Mouse (Mus musculus): Measurements from ENCODE around the gene Muc1.

The Muc1 gene

GRCm38 (mm10) chr3:89228836-89229235 is at the start of gene Muc1:
Gene Muc1 (plus strand): TSS chr3:89229057.
- DNase-seq (ENCODE audit: low spot score), result no peak

DNA sequence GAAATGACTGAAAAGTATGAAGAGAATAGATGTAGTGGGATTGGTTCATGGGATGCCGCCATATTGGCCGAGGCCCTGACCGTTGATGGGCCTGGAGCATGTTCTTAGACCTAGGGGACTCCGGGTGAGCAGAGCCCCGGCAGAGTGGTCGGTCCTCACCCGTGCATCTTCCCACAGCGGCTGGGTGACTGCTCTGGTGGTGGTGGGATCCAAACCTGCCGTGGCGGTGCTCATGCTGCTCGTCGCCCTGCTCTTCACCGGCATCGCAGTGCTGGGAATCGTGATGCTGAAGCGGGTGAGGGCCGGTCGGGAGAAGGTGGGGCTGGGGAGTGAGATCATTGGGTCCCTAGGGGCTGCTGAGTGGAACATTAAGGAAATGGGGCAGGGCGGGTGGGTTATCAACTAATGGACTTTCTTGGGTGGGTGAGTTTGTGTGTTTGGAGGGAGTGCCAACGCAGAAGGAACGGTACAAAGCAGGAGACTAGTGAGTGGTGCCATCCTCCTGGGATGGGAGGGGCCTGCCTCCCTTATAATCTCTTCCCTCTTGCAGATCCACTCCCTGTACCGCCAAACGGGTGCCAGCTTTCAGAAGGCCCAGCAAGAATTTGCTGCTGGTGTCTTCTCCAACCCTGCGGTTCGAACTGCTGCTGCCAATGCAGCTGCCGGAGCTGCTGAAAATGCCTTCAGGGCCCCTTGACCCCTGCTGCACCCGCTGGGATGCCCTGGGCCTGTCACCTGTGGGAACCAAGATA is 46.9 kb upstream of the Muc1 start:
- no peak for DNase-seq (ENCODE audit: low spot score)

DNA sequence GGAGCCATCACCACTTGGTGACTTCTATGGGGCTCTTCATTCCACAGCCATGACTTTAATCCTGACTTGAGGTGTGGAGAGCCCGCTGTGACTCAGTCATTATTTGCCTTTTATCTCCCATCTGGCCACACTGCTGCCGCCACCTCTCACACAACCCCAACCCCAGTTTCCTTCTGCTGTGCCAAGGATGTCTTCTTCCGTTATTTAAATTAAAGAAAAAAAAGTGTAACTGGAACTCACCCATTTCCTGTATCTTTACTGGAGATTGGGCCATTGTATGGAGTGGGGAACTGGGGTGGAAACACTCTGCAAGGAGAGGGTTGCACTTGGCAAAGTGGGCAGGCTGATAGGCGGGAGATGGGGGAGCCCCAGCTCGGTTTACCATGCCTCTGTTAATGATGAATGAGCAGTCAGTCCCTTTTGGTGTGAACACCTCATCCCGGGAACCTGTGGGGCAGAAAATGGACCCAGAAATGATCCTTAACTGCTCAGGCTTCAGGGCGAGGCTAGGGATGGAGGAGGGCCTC is 46.3 kb upstream of the Muc1 start:
- no peak for DNase-seq (ENCODE audit: low spot score)

GRCm38 (mm10) chr3:89183058-89183958 is 45.5 kb upstream of the Muc1 start, which contains the start of gene Fam189b:
Gene Fam189b (plus strand): TSS chr3:89183143.
- peak; percentile 86 for DNase-seq (ENCODE audit: low spot score)

DNA sequence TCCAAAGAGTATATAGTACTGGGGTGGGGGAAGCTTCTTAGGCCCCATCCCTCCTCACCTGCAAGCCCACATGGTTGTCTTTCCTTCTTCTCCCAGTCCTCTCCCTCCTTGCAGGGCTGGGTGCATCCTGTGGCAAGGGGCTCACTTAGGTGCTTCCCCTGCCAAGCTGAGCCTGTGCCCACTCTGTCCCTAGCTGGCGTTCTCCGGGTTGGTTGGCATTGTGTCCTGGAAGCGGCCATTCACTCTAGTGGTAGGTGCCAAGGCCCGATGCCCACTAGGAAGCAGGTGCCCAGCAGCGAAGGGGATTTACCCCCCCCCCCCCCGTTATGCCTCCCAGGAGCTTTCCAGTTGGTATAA is 44.9 kb upstream of the Muc1 start:
- no peak for DNase-seq (ENCODE audit: low spot score)

DNA sequence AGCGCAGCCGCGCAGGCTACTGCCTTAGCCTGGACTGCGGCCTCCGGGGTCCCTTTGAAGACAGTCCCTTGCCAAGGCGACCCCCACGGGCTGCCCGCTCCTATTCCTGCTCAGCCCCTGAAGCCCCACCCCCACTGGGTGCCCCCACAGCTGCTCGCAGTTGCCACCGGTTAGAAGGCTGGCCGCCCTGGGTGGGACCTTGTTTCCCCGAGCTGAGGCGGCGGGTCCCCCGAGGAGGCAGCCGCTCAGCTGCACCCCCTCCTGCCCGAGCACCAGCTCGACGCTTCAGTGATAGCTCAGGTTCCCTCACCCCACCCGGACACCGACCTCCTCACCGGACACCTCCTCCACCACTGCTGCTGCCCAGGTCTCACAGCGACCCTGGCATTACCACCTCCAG is 41.7 kb upstream of the Muc1 start:
- no peak for DNase-seq (ENCODE audit: low spot score)

DNA sequence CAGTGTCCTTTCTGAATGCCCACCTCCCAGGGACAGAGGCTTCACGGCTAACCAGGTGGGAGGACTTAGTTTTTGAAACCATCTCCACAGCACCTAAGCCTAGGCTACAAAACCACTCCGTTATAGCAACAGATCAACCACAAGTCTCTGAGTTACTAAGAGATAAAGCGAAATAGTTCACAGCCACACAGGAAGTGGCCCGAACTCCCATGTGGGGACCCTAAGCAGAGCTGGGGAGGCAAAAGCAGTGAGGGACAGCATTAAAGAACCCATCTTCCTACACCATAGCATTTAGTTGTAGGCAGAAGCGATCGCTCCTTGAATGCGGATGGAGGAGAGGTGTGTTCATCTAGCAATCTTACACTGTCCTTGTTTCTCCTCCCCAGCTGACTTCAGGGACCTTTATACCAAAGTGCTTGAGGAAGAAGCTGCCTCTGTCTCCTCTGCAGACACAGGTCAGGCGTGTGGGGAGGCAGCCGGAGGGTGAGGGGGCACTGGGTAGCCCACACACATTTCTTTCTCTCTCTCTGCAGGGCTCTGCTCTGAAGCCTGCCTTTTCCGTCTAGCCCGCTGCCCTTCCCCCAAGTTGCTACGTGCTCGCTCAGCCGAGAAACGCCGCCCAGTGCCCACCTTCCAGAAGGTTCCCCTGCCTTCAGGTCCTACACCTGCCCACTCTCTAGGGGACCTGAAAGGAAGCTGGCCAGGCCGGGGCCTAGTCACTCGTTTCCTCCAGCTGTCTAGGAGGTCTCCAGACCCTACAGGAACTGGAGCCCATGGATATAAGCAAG is 41.0 kb upstream of the Muc1 start:
- DNase-seq (ENCODE audit: low spot score), result no peak

- no peak for DNase-seq (ENCODE audit: low spot score)
Measured at GRCm38 (mm10) chr3:89188478-89188875, 40.4 kb upstream of the Muc1 start.

DNA sequence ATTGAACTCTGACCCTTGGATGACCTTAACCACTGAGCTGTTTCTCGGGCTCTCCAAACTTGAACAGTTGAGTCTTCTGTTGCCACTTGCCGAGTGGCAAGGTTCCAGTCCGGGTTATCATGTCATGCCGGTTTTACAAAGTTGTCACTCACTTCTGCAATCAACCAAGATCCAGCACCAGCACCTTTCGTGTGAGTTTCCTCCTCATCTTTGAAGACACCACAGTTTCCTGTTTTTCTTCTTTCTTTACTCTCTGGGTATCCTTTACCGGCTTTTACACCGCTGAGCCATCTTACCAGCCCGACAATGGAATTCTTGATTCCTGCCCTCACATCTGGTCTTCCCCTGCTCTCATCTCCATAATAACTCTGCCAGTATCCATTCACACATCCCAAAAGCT is 38.4 kb upstream of the Muc1 start:
- DNase-seq (ENCODE audit: low spot score), result no peak

DNA sequence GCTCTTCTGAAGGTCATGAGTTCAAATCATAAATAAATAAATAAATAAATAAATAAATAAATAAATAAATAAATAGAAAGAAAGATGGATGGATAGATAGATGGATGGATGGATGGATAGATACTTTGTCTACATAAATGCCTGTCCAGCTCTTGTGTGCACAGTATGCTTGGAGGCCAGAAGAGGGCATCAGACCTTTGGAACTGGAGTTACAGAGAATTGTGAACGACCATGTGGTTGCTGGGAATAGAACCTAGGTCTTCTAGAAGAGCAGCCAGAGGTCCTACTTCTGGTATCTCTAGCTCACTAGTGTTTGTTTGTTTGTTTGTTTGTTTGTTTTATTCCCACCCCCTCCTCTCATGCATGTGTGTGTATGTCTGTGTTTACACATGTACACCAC is 35.5 kb upstream of the Muc1 start:
- no peak for DNase-seq (ENCODE audit: low spot score)

GRCm38 (mm10) chr3:89193853-89194252 is 35.0 kb upstream of the Muc1 start:
- peak; percentile 59 for DNase-seq (ENCODE audit: low spot score)

DNA sequence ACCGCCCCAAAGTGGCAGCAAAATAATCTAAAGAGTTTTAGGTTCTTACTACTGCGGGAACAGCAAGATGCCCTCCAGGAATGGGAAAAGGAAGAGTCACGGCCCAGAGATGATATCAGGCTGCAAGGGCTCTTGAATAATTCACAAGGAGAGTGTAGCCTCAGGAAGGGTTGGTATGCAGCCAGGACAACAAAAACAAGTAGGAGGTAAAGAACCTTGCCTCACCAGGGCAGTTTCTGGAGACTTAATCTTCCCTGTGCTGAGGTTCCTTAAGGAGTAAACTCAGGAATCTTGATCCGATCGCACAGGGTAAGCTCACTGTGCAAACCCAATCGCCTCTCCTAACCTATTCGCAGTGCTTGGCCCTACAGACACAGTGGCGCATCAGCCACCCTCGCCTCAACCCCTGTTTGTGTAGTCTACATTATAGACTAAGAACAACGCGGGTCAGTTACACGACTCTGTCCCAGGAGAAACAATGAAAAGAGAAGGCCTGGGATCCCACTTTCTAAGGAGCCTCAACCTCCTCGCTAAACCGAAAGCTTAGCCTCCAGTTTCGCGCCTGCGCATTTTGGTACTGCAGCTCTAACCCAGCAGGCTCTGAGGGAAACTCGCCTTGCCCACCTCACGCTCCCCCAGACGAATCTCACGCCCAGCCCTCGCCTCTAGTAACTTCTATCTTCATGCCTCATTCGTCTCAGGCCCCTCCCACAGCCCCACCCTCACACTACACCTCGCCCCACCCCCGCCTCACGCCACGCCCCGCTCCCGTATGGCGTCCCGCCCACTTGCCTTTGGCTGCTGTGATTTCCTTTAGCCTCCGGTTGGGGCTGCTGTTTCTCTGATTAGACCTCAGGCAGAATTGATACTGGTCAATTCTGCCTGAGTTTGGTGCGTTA is 32.6 kb upstream of the Muc1 start:
- peak; percentile 94 for DNase-seq (ENCODE audit: low spot score)

- DNase-seq (ENCODE audit: low spot score), result no peak
Measured at GRCm38 (mm10) chr3:89199839-89200238, 29.0 kb upstream of the Muc1 start.

GRCm38 (mm10) chr3:89202253-89203141 is 26.4 kb upstream of the Muc1 start, which contains the start of gene Gba:
Gene Gba (plus strand): TSS chr3:89202928.
- DNase-seq (ENCODE audit: low spot score), result peak; percentile 97

DNA sequence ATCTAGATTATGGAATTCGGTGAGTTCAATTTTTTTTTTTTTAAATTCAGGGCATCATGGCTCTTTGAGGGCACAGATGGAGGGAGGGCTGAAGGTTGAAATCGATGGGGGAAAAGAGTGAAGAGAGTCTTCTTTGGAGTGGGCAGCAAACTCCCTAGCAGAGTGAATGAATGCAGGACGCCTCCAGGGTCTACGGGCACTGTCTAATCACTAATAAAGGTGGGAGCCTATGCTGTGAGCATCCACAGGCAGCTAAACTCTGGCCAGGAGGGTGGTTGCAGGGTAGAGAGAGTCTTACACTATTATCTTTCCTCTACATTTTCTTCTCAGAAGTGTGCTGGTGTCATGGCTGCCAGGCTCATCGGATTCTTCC is 25.7 kb upstream of the Muc1 start:
- no peak for DNase-seq (ENCODE audit: low spot score)

DNA sequence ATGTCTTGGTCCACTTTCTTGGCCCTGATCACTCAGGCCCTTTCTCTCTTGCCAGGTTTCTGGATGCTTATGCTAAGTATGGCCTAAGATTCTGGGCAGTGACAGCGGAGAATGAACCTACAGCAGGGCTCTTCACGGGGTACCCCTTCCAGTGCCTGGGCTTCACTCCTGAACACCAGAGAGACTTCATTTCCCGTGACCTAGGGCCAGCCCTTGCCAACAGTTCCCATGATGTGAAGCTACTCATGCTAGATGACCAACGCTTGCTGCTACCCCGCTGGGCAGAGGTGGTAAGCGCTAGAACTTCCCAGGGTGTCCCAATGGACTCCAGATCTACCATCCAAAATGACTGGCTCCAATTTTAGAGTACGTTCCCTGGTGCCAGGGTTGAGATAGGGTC is 22.8 kb upstream of the Muc1 start:
- DNase-seq (ENCODE audit: low spot score), result no peak

DNA sequence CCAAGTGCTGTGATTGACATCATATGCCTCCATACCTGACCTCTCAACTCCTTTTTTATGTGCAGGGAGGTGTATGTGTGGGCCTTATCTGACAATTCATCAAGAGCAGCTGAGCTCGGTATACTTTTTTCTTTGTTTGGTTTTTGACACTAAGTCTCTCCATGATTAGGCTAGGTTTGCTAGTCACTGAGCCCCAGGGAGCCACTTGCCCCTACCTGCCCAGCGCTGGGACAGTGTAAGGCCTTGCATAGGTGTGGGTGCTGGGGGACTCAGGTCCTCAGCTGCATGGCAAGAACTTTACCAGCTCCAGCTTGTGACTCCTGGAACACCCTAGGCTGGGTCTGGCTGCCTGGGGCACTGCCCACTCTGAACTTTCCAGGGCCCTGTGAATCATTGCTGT is 22.2 kb upstream of the Muc1 start:
- no peak for DNase-seq (ENCODE audit: low spot score)

GRCm38 (mm10) chr3:89208075-89208657 is 20.7 kb upstream of the Muc1 start:
- no peak for DNase-seq (ENCODE audit: low spot score)

DNA sequence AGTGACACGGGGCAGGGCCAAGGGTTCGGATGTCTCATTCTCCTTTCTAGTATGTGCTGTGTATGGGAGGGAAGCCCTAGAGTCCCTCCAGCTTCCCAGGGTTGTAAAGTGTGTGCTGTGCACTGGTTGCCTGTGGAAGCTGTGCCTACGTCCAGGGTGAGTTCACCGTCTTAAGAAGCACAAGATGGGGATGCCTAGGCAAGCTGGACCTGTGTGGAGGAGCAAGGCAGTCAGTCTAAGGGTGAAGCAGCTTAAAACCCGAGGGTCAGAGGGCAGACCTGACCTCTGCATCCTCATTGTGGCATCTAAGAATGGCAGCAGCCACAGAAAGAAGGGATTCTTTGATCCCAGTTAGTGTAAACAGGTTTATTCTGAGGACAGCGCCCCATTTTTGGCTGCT is 20.1 kb upstream of the Muc1 start:
- DNase-seq (ENCODE audit: low spot score), result no peak

DNA sequence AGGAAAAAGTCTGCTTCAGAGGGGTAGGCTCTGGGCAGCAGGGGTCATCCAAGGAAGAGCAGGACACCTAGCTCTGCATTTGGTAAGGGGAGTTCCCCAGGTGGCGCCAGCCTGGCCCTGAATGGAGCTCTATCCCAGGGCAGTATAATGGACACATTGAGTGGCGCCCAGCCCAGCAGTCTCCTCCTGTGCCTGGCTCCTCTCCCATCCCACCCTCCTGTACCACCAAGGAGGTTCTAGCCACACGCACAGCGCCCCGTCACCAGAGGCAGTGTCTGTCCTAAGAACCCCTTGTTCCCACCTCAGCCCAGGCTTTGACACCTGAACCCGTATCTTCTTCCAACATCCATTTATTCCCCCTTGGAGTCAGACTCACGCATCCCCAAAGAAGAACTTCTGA is 19.1 kb upstream of the Muc1 start:
- DNase-seq (ENCODE audit: low spot score), result no peak

All from retina, embryonic 14.5 days (tissue).